Mouse (Mus musculus): ENCODE measurements around the gene Dnah2.

Gene Dnah2

GRCm38 (mm10) chr11:69406867-69407723 is 141.8 kb downstream of the Dnah2 start:
- DNase-seq (ENCODE audit: low read depth) = no peak

- no peak for DNase-seq (ENCODE audit: low read depth)
These were observed 142.6 kb downstream of the Dnah2 start for GRCm38 (mm10) chr11:69406282-69406681.

- no peak for DNase-seq (ENCODE audit: low read depth)
These were observed 143.3 kb downstream of the Dnah2 start for GRCm38 (mm10) chr11:69405397-69406200.

- no peak for DNase-seq (ENCODE audit: low read depth)
These were observed 144.1 kb downstream of the Dnah2 start for GRCm38 (mm10) chr11:69404595-69405396.

GRCm38 (mm10) chr11:69403691-69404594 is 145.0 kb downstream of the Dnah2 start:
- no peak for DNase-seq (ENCODE audit: low read depth)

GRCm38 (mm10) chr11:69401987-69402386 is 146.9 kb downstream of the Dnah2 start:
- no peak for DNase-seq (ENCODE audit: low read depth)

GRCm38 (mm10) chr11:69401210-69401637 is 147.7 kb downstream of the Dnah2 start:
- peak; percentile 76 for DNase-seq (ENCODE audit: low read depth)

GRCm38 (mm10) chr11:69400083-69400850 is 148.6 kb downstream of the Dnah2 start:
- no peak for DNase-seq (ENCODE audit: low read depth)

GRCm38 (mm10) chr11:69399201-69400082 is 149.5 kb downstream of the Dnah2 start:
- DNase-seq (ENCODE audit: low read depth) = no peak

GRCm38 (mm10) chr11:69398486-69399200 is 150.3 kb downstream of the Dnah2 start:
- no peak for DNase-seq (ENCODE audit: low read depth)

- DNase-seq (ENCODE audit: low read depth) = peak; percentile 34
These were observed 150.9 kb downstream of the Dnah2 start, which contains the start of gene Tmem88 for GRCm38 (mm10) chr11:69398059-69398458. TSS of gene Tmem88 (minus strand) at chr11:69398234.

- peak; percentile 64 for DNase-seq (ENCODE audit: low read depth)
These were observed 151.3 kb downstream of the Dnah2 start for GRCm38 (mm10) chr11:69397581-69398057.

- DNase-seq (ENCODE audit: low read depth) = peak; percentile 28
These were observed 152.1 kb downstream of the Dnah2 start for GRCm38 (mm10) chr11:69396772-69397171.

GRCm38 (mm10) chr11:69395634-69396373 is 153.1 kb downstream of the Dnah2 start:
- peak; percentile 99 for DNase-seq (ENCODE audit: low read depth)

GRCm38 (mm10) chr11:69395235-69395633 is 153.7 kb downstream of the Dnah2 start, which contains the start of the genes Naa38 and Cyb5d1:
TSS of gene Naa38 (plus strand) at chr11:69395487.
TSS of gene Cyb5d1 (minus strand) at chr11:69395631.
- DNase-seq (ENCODE audit: low read depth) = peak; percentile 90

GRCm38 (mm10) chr11:69394591-69395167 is 154.2 kb downstream of the Dnah2 start:
- DNase-seq (ENCODE audit: low read depth) = peak; percentile 33

Data from NIH3T3 (cell line).